Mouse (Mus musculus) liver, embryonic 14.5 days (tissue): Measurements from ENCODE around the gene Tbcel. TPM values are rescaled to one million over a fixed set of nuclear protein-coding genes. Genes with fewer than 3 reads are reported as not detected.

ENCODE experiments used
- ATAC-seq: fragments of 200-750 bp; cut with Nextera tagmentation; 2 replicates; pipeline ENCODE4 v1.8.0; 2017; ENCODE audit warnings: moderate number of reproducible peaks, mild to moderate bottlenecking, moderate library complexity; ENCODE audit not compliant: insufficient read depth
- DNase-seq, 3 experiments: peaks; one replicate each; pipeline ENCODE4 v3.0.0-alpha.2; 2012 to 2013; ENCODE audit warnings: low read depth in 3 of 3, low spot score in 3 of 3
- H3K27ac ChIP-seq: fragments of 300-500 bp; sonication (generic); 2 replicates; pipeline ENCODE4 v1.5.1; 2014; ENCODE audit warnings: moderate library complexity, mild to moderate bottlenecking, control low read depth, inconsistent platforms
- H3K27me3 ChIP-seq: fragments of 300-500 bp; sonication (generic); 2 replicates; pipeline ENCODE4 v1.6.1; 2014; ENCODE audit warnings: mild to moderate bottlenecking, low read length, moderate library complexity; ENCODE audit not compliant: control insufficient read depth, insufficient read depth
- H3K36me3 ChIP-seq: fragments of 300-500 bp; sonication (generic); replicated peaks from 2 replicates; pipeline ENCODE4 v1.6.1; 2014; ENCODE audit warnings: low read depth; ENCODE audit not compliant: control insufficient read depth, insufficient read depth
- H3K4me1 ChIP-seq, 2 experiments: fragments of 200-500 bp in 1 of 2; fragments of 300-500 bp in 1 of 2; sonication (generic) in 1 of 2; replicated peaks; 2 replicates each; pipeline ENCODE4 v1.6.1; 2012 to 2014; ENCODE audit warnings: antibody characterized with exemption in 1 of 2, inconsistent platforms in 1 of 2, low read length in 1 of 2; ENCODE audit not compliant: control insufficient read depth in 2 of 2, insufficient read depth in 2 of 2
- H3K4me2 ChIP-seq: fragments of 300-500 bp; sonication (generic); 2 replicates; pipeline ENCODE4 v1.6.1; 2014; ENCODE audit warnings: low read depth, mild to moderate bottlenecking, control low read depth, moderate library complexity
- H3K4me3 ChIP-seq, 2 experiments: fragments of 200-500 bp in 1 of 2; fragments of 300-500 bp in 1 of 2; sonication (generic) in 1 of 2; 2 replicates each; pipeline ENCODE4 v1.5.1; 2012 to 2014; ENCODE audit warnings: low read depth in 2 of 2, low read length in 2 of 2, mild to moderate bottlenecking in 2 of 2, control low read depth in 1 of 2, inconsistent platforms in 1 of 2, moderate library complexity in 1 of 2; ENCODE audit not compliant: insufficient read depth in 1 of 2
- H3K9ac ChIP-seq: fragments of 300-500 bp; sonication (generic); replicated peaks from 2 replicates; pipeline ENCODE4 v1.6.1; 2014; ENCODE audit warnings: mild to moderate bottlenecking, control low read depth, moderate library complexity
- H3K9me3 ChIP-seq: fragments of 300-500 bp; sonication (generic); 2 replicates; pipeline ENCODE4 v1.6.1; 2016; ENCODE audit warnings: low read length, mixed read lengths; ENCODE audit not compliant: control insufficient read depth
- CTCF ChIP-seq: IDR thresholded peaks from 2 replicates; pipeline ENCODE4 v1.5.1; 2016; ENCODE audit warnings: antibody characterized with exemption, low read depth, control low read depth
- EP300 ChIP-seq: IDR thresholded peaks from 2 replicates; pipeline ENCODE4 v1.6.1; 2016; ENCODE audit warnings: antibody characterized with exemption, low read depth
- WGBS: fragments of 180-500 bp; shearing (Covaris S2); extraction: QIAGEN DNeasy Blood & Tissue Kit; methylation state at CpG from one replicate; pipeline ENCODE4 v1.1.7; 2014; ENCODE audit not compliant: insufficient replicate concordance; 5-methylcytosine and 5-hydroxymethylcytosine counted together
- polyA plus RNA-seq, 2 experiments: library from polyadenylated mRNA; depleted of rRNA in 1 of 2; stranded (reverse) in 1 of 2; unstranded in 1 of 2; fragments of >200 nt; fragmentation: Nextera tagmentation in 1 of 2; extraction: Ambion mirVana in 1 of 2; gene quantifications; 2 replicates each; pipeline versions ENCODE4 v1.2.1 to v1.2.3; 2012 to 2014

The Tbcel gene
- polyA plus RNA-seq, 2 experiments = 11.3 to 19.7 TPM

GRCm38 (mm10) chr9:42490589-42491382 is 16.8 kb downstream of the Tbcel start:
- Histone ChIP-seq H3K36me3 (no peaks in the 10 kb centered on the region), H3K27me3 (no peaks in the 10 kb centered on the region), H3K4me2 (no peak overlapping the region), H3K9ac (no peak overlapping the region), H3K4me3 (no peak overlapping the region), H3K27ac (no peak overlapping the region), H3K9me3 (no peaks in the 10 kb centered on the region), H3K4me1 (peaks cover 0 to 4% of the 10 kb centered on the region in 2 experiments; a peak in 2 of 4 replicates)
- DNase-seq (no peak), ATAC-seq (no peak)
- 66% methylated on average over 16 of the region's 16 CpGs for WGBS
- TF ChIP-seq EP300 (no peak), CTCF (no peak)

- Histone ChIP-seq H3K9ac (no peak overlapping the region), H3K36me3 (no peaks in the 10 kb centered on the region), H3K27ac (no peak overlapping the region), H3K4me2 (no peak overlapping the region), H3K27me3 (no peaks in the 10 kb centered on the region), H3K4me1 (peaks cover 0 to 4% of the 10 kb centered on the region in 2 experiments; a peak in 2 of 4 replicates), H3K4me3 (no peak overlapping the region), H3K9me3 (no peaks in the 10 kb centered on the region)
- DNase-seq = no peak
- no peak for ATAC-seq
- WGBS = 56% methylated on average over 1 of the region's 1 CpGs
- TF ChIP-seq CTCF (no peak), EP300 (no peak)
Measured at GRCm38 (mm10) chr9:42488071-42488470, 19.5 kb downstream of the Tbcel start.

- ATAC-seq = no peak
- Histone ChIP-seq H3K9me3 (no peaks in the 10 kb centered on the region), H3K9ac (no peak overlapping the region), H3K27ac (no peak overlapping the region), H3K4me3 (no peak overlapping the region), H3K36me3 (no peaks in the 10 kb centered on the region), H3K4me2 (no peak overlapping the region), H3K4me1 (peaks cover 0 to 4% of the 10 kb centered on the region in 2 experiments; a peak in 2 of 4 replicates), H3K27me3 (no peaks in the 10 kb centered on the region)
- DNase-seq = no peak
- WGBS = 43% methylated on average over 4 of the region's 4 CpGs
- no peak for TF ChIP-seq CTCF
- no peak for TF ChIP-seq EP300
Measured at GRCm38 (mm10) chr9:42486913-42487312, 20.7 kb downstream of the Tbcel start.

GRCm38 (mm10) chr9:42484667-42485066 is 22.9 kb downstream of the Tbcel start:
- no peaks in the 10 kb centered on the region for H3K9me3 ChIP-seq
- H3K9ac ChIP-seq = no peak overlapping the region
- TF ChIP-seq CTCF = no peak
- no peak for TF ChIP-seq EP300
- no peak for DNase-seq
- peaks cover 0 to 4% of the 10 kb centered on the region in 2 experiments; a peak in 2 of 4 replicates for H3K4me1 ChIP-seq
- H3K27me3 ChIP-seq = no peaks in the 10 kb centered on the region
- WGBS = 65% methylated on average over 1 of the region's 1 CpGs
- H3K27ac ChIP-seq = no peak overlapping the region
- ATAC-seq = no peak
- H3K36me3 ChIP-seq = no peaks in the 10 kb centered on the region
- H3K4me2 ChIP-seq = no peak overlapping the region
- no peak overlapping the region for H3K4me3 ChIP-seq

GRCm38 (mm10) chr9:42482944-42483343 is 24.7 kb downstream of the Tbcel start:
- Histone ChIP-seq H3K4me1 (peaks cover 0 to 2% of the 10 kb centered on the region in 2 experiments; a peak in 2 of 4 replicates), H3K27me3 (no peaks in the 10 kb centered on the region), H3K9ac (no peak overlapping the region), H3K36me3 (no peaks in the 10 kb centered on the region), H3K9me3 (no peaks in the 10 kb centered on the region), H3K27ac (no peak overlapping the region), H3K4me3 (no peak overlapping the region), H3K4me2 (no peak overlapping the region)
- ATAC-seq (no peak), DNase-seq (no peak)
- TF ChIP-seq CTCF = no peak
- TF ChIP-seq EP300 = no peak
- WGBS = 60% methylated on average over 1 of the region's 1 CpGs
